Mouse (Mus musculus) gastrocnemius, adult 2 months (tissue): ENCODE data around the gene Mars. TPM values are rescaled to one million over a fixed set of nuclear protein-coding genes. Genes with fewer than 3 reads are reported as not detected.

Source experiments
- DNase-seq: peaks from one replicate; pipeline ENCODE4 v3.0.0; 2022
- H3K27ac ChIP-seq: fragments of 200-600 bp; 2 replicates; pipeline ENCODE4 v1.8.1; 2022; ENCODE audit warnings: mild to moderate bottlenecking
- H3K4me3 ChIP-seq: fragments of 200-600 bp; 2 replicates; pipeline ENCODE4 v1.8.1; 2022; ENCODE audit warnings: mild to moderate bottlenecking, moderate library complexity
- CTCF ChIP-seq: fragments of 200-600 bp; IDR thresholded peaks from 2 replicates; pipeline ENCODE4 v1.8.1; 2022; ENCODE audit warnings: antibody characterized with exemption, mild to moderate bottlenecking, moderate library complexity
- intact Hi-C: fragments of 180-260 bp; cut with DNase I; formaldehyde crosslinking; loops from one replicate; pipeline ENCODE4 v1.15.1; 2025
- total RNA-seq, 2 experiments: library from RNA; stranded (reverse); gene quantifications; 2 replicates each; pipeline ENCODE4 v1.2.3; 2021

Mars gene
- total RNA-seq, 2 experiments from 2014 or later = 69.0 to 71.4 TPM

DNA sequence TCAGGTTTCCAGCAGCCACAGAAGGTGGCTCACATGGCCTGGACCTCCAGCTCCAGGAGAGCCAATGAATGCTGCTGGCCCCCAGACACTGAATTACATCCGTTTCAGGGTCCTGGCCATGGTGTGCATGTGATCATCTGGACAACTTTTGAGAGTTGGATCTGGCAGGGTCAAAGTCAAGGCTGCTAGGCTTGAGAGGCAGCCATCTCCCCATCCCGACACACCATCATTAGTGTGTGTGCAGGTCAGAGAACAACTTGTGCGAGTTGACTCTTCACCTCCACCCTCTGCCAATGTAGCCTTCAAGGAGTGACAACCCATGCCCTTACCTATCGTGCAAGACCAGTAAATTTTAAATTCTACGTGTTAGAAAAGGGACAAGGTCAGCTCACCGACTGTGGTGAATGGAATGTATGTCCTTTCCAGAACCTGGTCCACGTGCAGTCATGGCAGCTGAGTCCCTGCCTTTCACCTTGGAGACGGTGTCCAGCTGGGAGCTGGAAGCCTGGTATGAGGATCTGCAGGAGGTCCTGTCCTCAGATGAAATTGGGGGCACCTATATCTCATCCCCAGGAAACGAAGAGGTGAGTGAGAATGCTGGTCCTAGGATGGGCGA lies 16.6 kb downstream of the Mars start:
- intact Hi-C loops = no loop called here
- TF ChIP-seq CTCF = no peak
- peak overlapping the region; percentile 98 for H3K27ac ChIP-seq
- H3K4me3 ChIP-seq = peak overlapping the region; percentile 11; the same call in 1 of the 2 replicates
- DNase-seq = no peak

DNA sequence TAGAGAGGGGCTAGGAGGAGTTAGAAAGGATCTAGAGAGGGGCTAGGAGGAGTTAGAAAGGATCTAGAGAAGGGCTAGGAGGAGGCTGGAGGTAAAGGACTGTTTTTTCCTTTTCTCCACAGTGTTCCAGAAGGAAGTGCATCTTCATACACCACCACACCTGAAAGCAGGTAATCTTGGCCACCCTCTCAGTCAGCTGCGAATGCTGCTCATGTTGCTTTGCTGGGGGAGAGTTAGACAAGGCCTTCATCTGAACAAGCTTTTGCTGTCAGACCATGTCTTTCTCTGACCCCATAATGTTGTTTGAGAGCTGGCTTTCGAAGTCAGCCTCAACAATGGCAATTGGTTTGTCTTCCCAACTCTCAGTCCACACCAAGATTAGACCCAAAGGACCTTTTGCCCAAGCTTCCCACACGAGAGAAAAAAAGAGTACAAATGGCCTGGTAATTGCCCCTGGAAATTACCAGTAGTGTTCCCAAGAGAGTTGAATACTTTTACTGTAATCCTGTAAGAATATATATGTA lies 17.9 kb downstream of the Mars start:
- Histone ChIP-seq H3K27ac (peak overlapping the region; percentile 98), H3K4me3 (peak overlapping the region; percentile 97)
- no peak for DNase-seq
- intact Hi-C loops = no loop called here
- no peak for TF ChIP-seq CTCF

DNA sequence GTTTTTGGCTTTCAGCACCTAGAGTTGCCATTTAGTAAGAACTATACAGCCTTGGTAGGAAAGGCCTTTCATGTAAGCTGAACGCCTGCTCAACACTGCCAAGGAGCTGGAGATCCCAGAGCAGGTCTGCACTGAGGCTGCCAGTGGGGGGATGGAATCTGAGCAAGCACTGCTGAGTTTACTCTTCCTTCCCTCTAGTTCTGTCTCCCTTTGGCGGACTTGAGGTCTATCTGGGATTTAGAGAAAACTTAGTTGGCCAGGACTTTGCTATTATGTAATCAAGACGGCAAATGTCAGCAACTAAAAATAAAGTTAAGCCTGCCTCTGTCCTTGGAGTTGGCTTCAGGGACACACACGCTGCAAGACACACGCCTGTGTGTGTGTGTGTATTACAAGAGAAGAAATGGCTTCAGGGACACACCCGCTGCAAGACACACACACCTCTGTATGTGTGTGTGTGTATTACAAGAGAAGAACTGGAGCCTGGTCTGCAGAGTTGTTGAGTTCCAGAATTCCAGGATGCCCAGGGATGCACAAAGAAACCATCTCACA lies 18.5 kb downstream of the Mars start:
- Histone ChIP-seq H3K27ac (peak overlapping the region; percentile 98), H3K4me3 (peak overlapping the region; percentile 97)
- intact Hi-C loops = no loop called here
- TF ChIP-seq CTCF = no peak
- DNase-seq = peak; percentile 76

DNA sequence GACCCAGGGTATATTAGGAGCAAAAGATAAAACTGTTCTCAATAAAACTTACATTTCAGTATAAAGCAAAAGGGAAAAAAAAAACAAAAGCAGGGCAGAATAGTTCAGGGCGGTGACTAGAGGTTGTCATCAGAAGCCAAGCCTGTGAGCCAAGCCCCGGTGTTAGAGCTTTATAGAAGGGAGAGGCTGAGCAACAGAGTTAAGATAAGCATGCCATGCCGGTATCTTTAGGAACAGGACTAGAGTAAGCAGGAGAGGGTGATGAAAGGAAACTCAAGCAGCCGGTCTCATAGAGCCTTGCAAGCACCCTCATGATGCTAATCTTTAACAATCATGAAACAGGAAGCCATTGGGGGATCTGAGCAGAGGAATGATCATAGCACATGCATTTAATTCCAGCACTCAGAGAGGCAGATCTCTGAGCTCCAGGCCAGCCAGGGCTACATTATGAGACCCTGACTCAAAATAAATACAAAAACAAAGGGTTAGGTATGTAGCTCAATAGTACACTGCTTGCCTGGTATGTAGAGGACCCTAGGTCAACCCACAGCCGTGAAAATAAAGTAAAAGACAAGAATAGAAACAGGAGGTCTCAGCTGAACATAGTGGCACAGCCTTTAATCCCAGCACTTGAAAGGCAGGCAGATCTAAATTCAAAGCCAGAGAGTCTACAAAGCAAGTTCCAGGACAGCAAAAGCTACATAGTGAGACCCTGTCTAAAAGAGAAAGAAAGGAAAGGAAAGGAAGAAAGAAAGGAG lies 19.5 kb downstream of the Mars start:
- Histone ChIP-seq H3K4me3 (peak overlapping the region; percentile 97), H3K27ac (peak overlapping the region; percentile 98)
- intact Hi-C loops = no loop called here
- TF ChIP-seq CTCF = no peak
- DNase-seq = no peak

DNA sequence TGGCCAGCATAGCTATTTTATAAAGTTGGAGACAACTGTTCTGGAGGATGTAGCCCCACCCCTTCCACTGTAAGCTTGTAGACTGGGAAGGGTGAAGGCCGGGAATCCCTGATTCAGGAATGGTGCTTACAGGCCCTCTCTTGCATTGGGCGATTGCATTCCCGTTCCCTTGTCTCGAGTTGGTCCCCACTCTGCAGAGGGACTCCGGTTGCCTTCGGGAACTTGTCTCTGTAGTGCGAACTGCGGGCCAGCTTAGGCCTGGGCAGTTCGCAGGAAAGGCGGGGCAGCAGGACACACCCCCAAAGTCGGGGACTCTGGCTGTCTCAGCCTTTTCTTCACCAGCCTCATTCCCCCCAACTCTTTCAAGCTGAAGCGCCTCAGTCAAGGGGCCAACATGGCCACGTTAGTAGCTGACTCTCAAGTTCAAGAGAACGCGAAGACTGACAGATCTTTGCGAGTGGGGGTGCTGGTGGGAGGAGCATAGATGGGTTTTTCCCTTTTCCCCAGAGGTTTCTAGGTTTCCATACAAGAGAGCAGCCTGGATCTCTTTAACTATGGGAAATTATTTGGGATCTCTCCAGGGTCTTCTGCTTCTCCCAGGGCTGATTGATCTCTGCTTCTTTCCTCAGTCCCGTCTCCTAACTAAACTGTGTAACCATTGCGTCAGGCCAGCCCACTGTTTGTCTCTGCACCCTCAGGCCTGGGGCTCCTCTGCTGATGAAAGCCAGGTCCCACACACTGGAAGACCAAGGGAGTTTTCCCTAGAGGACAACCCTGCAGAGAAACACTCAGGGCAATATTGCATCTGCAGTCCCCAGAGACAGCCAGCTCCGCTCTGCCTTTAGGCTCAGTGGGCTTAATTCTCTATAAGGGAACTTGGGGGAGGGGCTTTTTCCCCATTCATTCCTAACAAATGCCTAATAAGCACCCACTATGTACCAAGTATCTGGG lies 20.4 kb downstream of the Mars start:
- intact Hi-C loops = loop anchor here (1.0 kb wide), 1 partner anchor 20 kb away; the partner anchor contains the start of gene Mars
- DNase-seq = peak; percentile 77
- Histone ChIP-seq H3K4me3 (peak overlapping the region; percentile 97), H3K27ac (peak overlapping the region; percentile 98)
- TF ChIP-seq CTCF = no peak

DNA sequence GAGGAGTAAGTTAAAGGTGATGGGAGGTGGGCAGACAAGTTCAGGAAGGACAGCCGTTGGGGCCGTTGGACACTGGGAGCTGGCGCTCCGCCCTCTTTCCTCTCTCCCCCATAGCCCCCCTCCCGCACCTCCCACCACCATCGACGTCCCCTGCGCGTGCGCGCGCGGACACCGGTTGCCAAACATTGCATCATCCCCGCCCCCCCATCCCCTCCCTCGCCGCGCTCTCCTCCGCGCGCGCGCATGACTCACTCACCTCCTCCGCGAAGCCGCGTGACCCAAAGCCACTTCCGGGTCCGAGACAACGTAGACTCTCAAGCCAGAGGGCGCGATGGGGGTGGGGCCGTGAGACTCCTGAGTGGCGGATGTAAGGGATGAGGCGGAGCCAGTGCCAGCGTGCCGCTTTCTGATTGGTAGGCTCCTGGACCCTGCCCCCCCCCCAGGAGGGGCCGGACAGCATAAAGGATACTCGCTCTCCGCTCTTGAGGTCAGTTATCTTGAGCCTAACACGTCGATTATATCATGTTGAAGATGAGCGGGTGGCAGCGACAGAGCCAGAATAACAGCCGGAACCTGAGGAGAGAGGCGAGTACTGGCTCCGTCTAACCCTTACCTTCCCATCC lies 21.2 kb downstream of the Mars start:
- intact Hi-C loops = loop anchor here (1.0 kb wide), 1 partner anchor 21 kb away; the partner anchor contains the start of gene Mars
- H3K4me3 ChIP-seq = peak overlapping the region; percentile 97
- TF ChIP-seq CTCF = no peak
- peak; percentile 100 for DNase-seq
- H3K27ac ChIP-seq = peak overlapping the region; percentile 98

DNA sequence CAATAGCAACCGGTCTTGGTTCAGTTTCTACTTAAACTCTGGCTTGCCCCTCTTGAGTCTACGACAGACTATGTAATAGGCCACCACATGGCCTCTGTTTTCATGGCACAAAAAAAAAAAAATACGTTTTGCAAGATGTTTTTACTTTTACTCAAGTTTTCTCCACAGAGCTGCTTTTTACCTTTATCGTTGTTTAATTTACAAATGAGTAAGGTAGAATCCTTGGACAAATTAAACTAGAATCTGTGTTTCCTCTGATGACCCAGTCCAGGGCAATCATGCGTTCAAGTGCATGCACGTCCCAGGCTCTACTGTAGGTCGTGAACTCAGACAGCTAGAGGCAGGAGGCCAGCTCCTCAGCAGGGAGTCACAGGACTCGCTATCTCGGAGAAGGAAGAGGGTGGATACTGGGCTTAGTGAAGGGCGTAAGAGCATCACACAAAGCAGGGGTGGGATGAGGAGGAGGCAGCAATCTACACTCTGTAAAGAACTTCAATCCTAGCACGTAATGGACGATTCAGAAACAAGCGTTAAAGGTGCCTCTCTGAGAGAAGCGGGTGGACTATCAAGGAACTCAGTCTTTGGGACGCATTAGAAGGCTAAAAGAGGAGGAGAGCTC lies 21.9 kb downstream of the Mars start:
- H3K27ac ChIP-seq = peak overlapping the region; percentile 98
- H3K4me3 ChIP-seq = peak overlapping the region; percentile 97
- intact Hi-C loops = loop anchor here (1.0 kb wide), 1 partner anchor 22 kb away; the partner anchor contains the start of gene Mars
- peak; percentile 82 for DNase-seq
- no peak for TF ChIP-seq CTCF

DNA sequence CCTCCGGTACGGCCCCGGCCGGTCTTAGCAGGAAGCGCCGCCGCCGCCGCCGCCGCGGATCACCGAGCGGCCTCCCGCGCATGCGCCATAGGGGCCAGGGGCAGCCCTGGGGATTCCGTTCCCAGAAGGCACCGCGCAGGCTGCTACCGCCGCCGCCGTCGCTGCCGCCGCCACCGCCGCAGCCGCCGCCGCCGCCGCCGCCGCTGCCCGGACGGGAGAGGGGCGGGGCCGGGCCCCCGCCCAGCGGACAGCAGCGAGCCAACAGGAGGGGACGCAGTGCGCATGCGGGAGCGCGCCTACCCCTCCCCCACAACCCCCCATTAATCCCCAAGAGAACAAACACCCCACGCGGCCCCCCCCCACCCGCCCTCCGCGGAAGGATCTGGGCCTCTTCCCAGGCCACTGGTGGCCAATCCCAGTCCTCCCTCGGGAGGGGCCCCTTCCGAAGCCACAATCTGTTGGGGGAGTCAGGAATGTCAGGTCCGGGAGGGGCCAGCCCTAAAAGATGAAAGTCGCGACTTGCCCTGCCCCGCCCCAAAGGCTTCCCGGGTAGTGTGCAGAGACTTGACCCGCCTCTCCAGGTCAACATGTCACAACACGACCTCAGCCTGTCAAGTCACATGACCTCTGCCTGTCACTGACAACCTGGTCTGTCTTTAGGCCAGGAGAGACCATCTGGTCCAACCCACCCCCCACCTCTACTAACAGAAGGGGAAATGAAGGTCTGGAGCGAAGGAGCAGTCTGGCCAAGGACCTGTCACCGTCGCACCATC lies 22.6 kb downstream of the Mars start, which contains the start of gene Mbd6:
TSS of gene Mbd6 (minus strand) at position 219 of the 773 bp plus-strand sequence.
- peak within 1 kb of the TSS; percentile 97 for H3K4me3 ChIP-seq
- intact Hi-C loops = no loop called here
- peak; percentile 96 for DNase-seq
- peak within 1 kb of the TSS; percentile 98 for H3K27ac ChIP-seq
- TF ChIP-seq CTCF = no peak

DNA sequence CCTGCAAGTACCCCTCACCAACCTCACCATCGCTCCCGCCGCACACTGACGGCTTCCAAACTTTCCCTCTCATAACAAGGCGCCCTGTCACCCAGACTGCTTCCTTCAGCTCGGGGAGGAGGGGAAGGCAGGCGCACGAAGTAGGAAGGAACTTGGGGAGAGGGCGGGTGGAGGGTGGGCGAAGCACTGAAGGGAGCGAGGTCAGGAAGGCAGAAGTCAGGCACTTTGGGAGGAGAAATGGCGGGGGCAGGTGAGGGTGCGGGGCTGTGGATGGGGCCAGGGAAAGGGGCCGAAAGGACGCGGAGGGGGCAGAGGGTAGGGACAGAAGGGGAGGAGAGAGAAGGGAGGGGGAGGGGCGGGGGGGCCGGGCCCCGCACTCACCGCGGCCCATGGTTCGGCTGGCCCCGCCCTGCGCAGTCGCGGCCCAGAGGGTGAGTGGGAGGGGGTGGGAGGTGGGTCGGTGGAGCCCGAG lies 23.2 kb downstream of the Mars start:
- Histone ChIP-seq H3K27ac (peak overlapping the region; percentile 98), H3K4me3 (peak overlapping the region; percentile 97)
- TF ChIP-seq CTCF = no peak
- DNase-seq = no peak
- intact Hi-C loops = no loop called here

DNA sequence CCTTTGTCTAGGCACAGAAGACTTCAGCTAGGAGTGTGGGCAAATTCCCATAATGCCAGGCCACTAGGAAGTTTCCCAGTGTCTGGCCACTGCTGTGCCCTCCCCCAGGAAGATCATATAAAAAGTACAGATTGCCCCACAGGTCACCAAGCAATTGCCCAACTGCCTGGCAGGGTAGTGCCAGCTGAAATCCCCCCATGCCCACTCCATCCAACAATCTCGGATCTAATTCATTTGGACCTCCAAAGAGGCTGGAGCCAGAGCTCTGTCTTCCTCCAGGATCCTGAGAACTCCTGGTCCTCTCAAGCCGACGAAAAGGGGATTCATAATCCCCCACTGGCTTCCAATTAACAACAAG lies 23.7 kb downstream of the Mars start:
- Histone ChIP-seq H3K27ac (peak overlapping the region; percentile 98), H3K4me3 (peak overlapping the region; percentile 97)
- no peak for TF ChIP-seq CTCF
- intact Hi-C loops = no loop called here
- peak; percentile 36 for DNase-seq
